Mouse (Mus musculus) heart, embryonic 14.5 days (tissue): ENCODE data around the gene Chrna9. TPM values are rescaled to one million over a fixed set of nuclear protein-coding genes. Genes with fewer than 3 reads are reported as not detected.

Source experiments
- ATAC-seq: fragments of 200-750 bp; cut with Nextera tagmentation; 2 replicates; pipeline ENCODE4 v1.8.0; 2017; ENCODE audit warnings: low read depth, moderate TSS enrichment; ENCODE audit not compliant: insufficient number of reproducible peaks, insufficient read depth, low FRiP score
- H3K27ac ChIP-seq, 2 experiments: fragments of 200-500 bp in 1 of 2; fragments of 300-500 bp in 1 of 2; sonication (generic) in 1 of 2; replicated peaks in 1 of 2; 2 replicates each; pipeline ENCODE4 v1.5.1; 2012 to 2014; ENCODE audit warnings: low read depth in 2 of 2, low read length in 2 of 2, control low read depth in 1 of 2, mild to moderate bottlenecking in 1 of 2, mixed read lengths in 1 of 2; ENCODE audit not compliant: control insufficient read depth in 1 of 2, insufficient read depth in 1 of 2
- H3K27me3 ChIP-seq: fragments of 300-500 bp; sonication (generic); 2 replicates; pipeline ENCODE4 v1.6.1; 2014; ENCODE audit warnings: mild to moderate bottlenecking, low read length, control low read depth; ENCODE audit not compliant: control insufficient read depth, insufficient read depth
- H3K36me3 ChIP-seq: fragments of 300-500 bp; sonication (generic); 2 replicates; pipeline ENCODE4 v1.6.1; 2014; ENCODE audit warnings: mild to moderate bottlenecking, control low read depth, low read length, mixed read lengths; ENCODE audit not compliant: control insufficient read depth, insufficient read depth
- H3K4me1 ChIP-seq, 2 experiments: fragments of 200-500 bp in 1 of 2; fragments of 300-500 bp in 1 of 2; sonication (generic) in 1 of 2; 2 replicates each; pipeline ENCODE4 v1.6.1; 2012 to 2014; ENCODE audit warnings: low read length in 2 of 2, control low read depth in 1 of 2, mixed read lengths in 1 of 2; ENCODE audit not compliant: control insufficient read depth in 2 of 2, insufficient read depth in 2 of 2
- H3K4me2 ChIP-seq: fragments of 300-500 bp; sonication (generic); 2 replicates; pipeline ENCODE4 v1.6.1; 2014; ENCODE audit warnings: mild to moderate bottlenecking, low read length
- H3K4me3 ChIP-seq, 2 experiments: fragments of 200-500 bp in 1 of 2; fragments of 300-500 bp in 1 of 2; sonication (generic) in 1 of 2; 2 replicates each; pipeline ENCODE4 v1.5.1; 2012 to 2014; ENCODE audit warnings: low read length in 2 of 2, mild to moderate bottlenecking in 2 of 2, control low read depth in 1 of 2, low read depth in 1 of 2, moderate library complexity in 1 of 2; ENCODE audit not compliant: control insufficient read depth in 1 of 2, insufficient read depth in 1 of 2
- H3K9ac ChIP-seq: fragments of 300-500 bp; sonication (generic); 2 replicates; pipeline ENCODE4 v1.6.1; 2014; ENCODE audit warnings: mild to moderate bottlenecking, low read length
- H3K9me3 ChIP-seq: fragments of 300-500 bp; sonication (generic); 2 replicates; pipeline ENCODE4 v1.6.1; 2016; ENCODE audit warnings: low read length, control low read depth; ENCODE audit not compliant: control insufficient read depth
- WGBS: fragments of 180-500 bp; shearing (Covaris S2); extraction: QIAGEN DNeasy Blood & Tissue Kit; methylation state at CpG from one replicate; pipeline ENCODE4 v1.1.7; 2014; 5-methylcytosine and 5-hydroxymethylcytosine counted together
- polyA plus RNA-seq: library from polyadenylated mRNA; unstranded; fragments of >200 nt; fragmentation: Nextera tagmentation; extraction: Ambion mirVana; gene quantifications from 2 replicates; pipeline ENCODE4 v1.2.1, GENCODE M21; 2014

The Chrna9 gene
- polyA plus RNA-seq, 1 experiment from 2014 or later, result not detected

GRCm38 (mm10) chr5:66001232-66001631 is 66.5 kb downstream of the Chrna9 start:
- Histone ChIP-seq H3K27me3 (no peaks in the 10 kb centered on the region), H3K9me3 (no peaks in the 10 kb centered on the region), H3K36me3 (no peaks in the 10 kb centered on the region), H3K27ac (no peak overlapping the region), H3K4me3 (no peak overlapping the region), H3K9ac (no peak overlapping the region), H3K4me2 (no peak overlapping the region), H3K4me1 (peaks cover 5% of the 10 kb centered on the region in 2 experiments; a peak in 3 of 4 replicates)
- whole genome bisulfite sequencing, result 69% methylated on average over 5 of the region's 5 CpGs
- ATAC-seq, result no peak

- Histone ChIP-seq H3K27me3 (no peaks in the 10 kb centered on the region), H3K9ac (no peak within 1 kb of the TSS), H3K9me3 (no peaks in the 10 kb centered on the region), H3K4me1 (peaks cover 5% of the 10 kb centered on the region in 2 experiments; a peak in 3 of 4 replicates), H3K27ac (no peak within 1 kb of the TSS), H3K36me3 (no peaks in the 10 kb centered on the region), H3K4me2 (peak within 1 kb of the TSS; percentile 6), H3K4me3 (no peak within 1 kb of the TSS)
- ATAC-seq, result no peak
- WGBS, result 39% methylated on average over 14 of the region's 14 CpGs
These were observed 69.6 kb downstream of the Chrna9 start, which contains the start of gene 9130230L23Rik for GRCm38 (mm10) chr5:66004134-66004925. 9130230L23Rik (minus strand) TSS chr5:66004285.

- H3K9me3 ChIP-seq, result no peaks in the 10 kb centered on the region
- H3K4me3 ChIP-seq, result no peak overlapping the region
- H3K9ac ChIP-seq, result no peak overlapping the region
- no peak for ATAC-seq
- no peak overlapping the region for H3K27ac ChIP-seq
- H3K27me3 ChIP-seq, result no peaks in the 10 kb centered on the region
- no peaks in the 10 kb centered on the region for H3K36me3 ChIP-seq
- peak overlapping the region; percentile 6 for H3K4me2 ChIP-seq
- H3K4me1 ChIP-seq, result peaks cover 5% of the 10 kb centered on the region in 2 experiments; a peak in 3 of 4 replicates
- 30% methylated on average over 16 of the region's 16 CpGs for WGBS
These were observed 70.4 kb downstream of the Chrna9 start for GRCm38 (mm10) chr5:66005041-66005678.

DNA sequence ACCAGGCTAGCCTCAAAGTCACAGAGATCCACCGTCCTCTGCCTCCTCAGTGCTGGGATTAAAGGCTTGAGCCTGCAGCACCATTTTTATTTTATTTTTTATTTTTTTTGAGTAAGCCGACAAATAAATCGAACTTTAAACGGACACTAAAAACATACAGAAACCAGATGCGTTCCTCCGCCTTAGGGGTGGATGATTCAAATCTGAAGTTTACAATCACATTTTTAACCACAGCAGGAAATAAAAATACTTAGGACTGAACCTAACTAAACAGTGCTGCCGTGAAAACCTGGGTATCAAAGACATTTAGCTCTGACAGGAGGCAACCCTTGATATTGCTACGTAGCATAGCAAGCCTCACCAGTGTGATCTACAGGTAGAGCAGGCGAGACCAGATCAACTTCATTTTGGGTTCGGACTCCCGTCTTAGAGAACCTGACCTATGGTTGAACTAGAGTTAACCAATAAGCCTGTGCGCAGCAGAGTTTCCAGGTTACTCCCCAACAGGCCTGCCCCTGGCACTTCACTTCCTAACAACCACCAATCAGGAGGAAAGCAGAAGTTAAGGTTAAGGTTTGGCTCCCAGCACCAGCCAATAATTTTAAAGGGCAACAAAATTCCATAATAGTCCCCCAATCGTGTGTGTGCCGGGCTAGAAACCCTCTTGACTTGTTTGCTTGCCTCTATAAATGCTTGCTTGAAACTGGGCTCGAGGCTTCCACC is 73.7 kb downstream of the Chrna9 start:
- no peak overlapping the region for H3K4me3 ChIP-seq
- H3K27ac ChIP-seq, result no peak overlapping the region
- ATAC-seq, result no peak
- H3K27me3 ChIP-seq, result no peaks in the 10 kb centered on the region
- no peaks in the 10 kb centered on the region for H3K36me3 ChIP-seq
- H3K4me1 ChIP-seq, result peaks cover 5% of the 10 kb centered on the region in 2 experiments; a peak in 3 of 4 replicates
- H3K9me3 ChIP-seq, result no peaks in the 10 kb centered on the region
- WGBS, result 85% methylated on average over 15 of the region's 15 CpGs
- no peak overlapping the region for H3K4me2 ChIP-seq
- no peak overlapping the region for H3K9ac ChIP-seq

- H3K36me3 ChIP-seq, result no peaks in the 10 kb centered on the region
- no peaks in the 10 kb centered on the region for H3K9me3 ChIP-seq
- H3K4me3 ChIP-seq, result no peak overlapping the region
- H3K27me3 ChIP-seq, result no peaks in the 10 kb centered on the region
- no peak overlapping the region for H3K9ac ChIP-seq
- H3K4me2 ChIP-seq, result no peak overlapping the region
- H3K27ac ChIP-seq, result no peak overlapping the region
- no peaks in the 10 kb centered on the region for H3K4me1 ChIP-seq
- WGBS, result 61% methylated on average over 3 of the region's 3 CpGs
- ATAC-seq, result no peak
These were observed 79.3 kb downstream of the Chrna9 start for GRCm38 (mm10) chr5:66013999-66014398.

DNA sequence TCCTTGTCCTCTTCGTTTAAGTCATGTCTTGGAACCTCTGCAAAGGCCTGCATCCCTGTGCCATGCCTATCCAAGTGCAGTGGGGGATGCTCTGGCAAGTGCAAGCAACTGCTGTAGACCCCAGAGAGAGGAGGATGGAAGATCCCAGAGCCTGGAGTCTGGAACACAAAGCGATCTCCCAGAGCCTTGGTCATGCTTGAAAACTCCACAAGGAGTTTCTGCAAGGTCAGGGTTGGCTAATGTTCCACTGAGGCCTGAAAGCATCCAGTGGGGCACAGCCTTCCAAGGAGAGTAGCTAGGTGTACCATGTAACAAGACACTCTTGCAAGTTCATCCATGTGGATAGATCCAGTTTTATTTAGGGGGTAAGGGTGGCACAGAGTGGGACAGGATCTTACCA is 79.7 kb downstream of the Chrna9 start:
- no peaks in the 10 kb centered on the region for H3K4me1 ChIP-seq
- H3K9me3 ChIP-seq, result no peaks in the 10 kb centered on the region
- no peak overlapping the region for H3K9ac ChIP-seq
- H3K4me3 ChIP-seq, result no peak overlapping the region
- H3K27me3 ChIP-seq, result no peaks in the 10 kb centered on the region
- ATAC-seq, result no peak
- H3K27ac ChIP-seq, result no peak overlapping the region
- 76% methylated on average over 2 of the region's 2 CpGs for WGBS
- H3K4me2 ChIP-seq, result no peak overlapping the region
- H3K36me3 ChIP-seq, result no peaks in the 10 kb centered on the region

GRCm38 (mm10) chr5:66015449-66015961 is 80.8 kb downstream of the Chrna9 start:
- no peaks in the 10 kb centered on the region for H3K27me3 ChIP-seq
- WGBS, result 82% methylated on average over 2 of the region's 2 CpGs
- H3K27ac ChIP-seq, result no peak overlapping the region
- ATAC-seq, result no peak
- no peak overlapping the region for H3K4me3 ChIP-seq
- no peaks in the 10 kb centered on the region for H3K36me3 ChIP-seq
- no peaks in the 10 kb centered on the region for H3K9me3 ChIP-seq
- H3K4me2 ChIP-seq, result no peak overlapping the region
- no peak overlapping the region for H3K9ac ChIP-seq
- no peaks in the 10 kb centered on the region for H3K4me1 ChIP-seq
